Mouse (Mus musculus) bone marrow macrophage, adult 2 months (primary cell): Measurements from ENCODE around the gene Pxmp4. TPM values are rescaled to one million over a fixed set of nuclear protein-coding genes. Genes with fewer than 3 reads are reported as not detected.

Experiments
- H3K27ac ChIP-seq: 2 replicates; pipeline ENCODE4 v1.5.1; 2012; ENCODE audit warnings: low read depth, low read length; ENCODE audit not compliant: insufficient read depth
- H3K4me1 ChIP-seq: 2 replicates; pipeline ENCODE4 v1.6.1; 2012; ENCODE audit warnings: low read length; ENCODE audit not compliant: control insufficient read depth, insufficient read depth
- H3K4me3 ChIP-seq: 2 replicates; pipeline ENCODE4 v1.5.1; 2012; ENCODE audit warnings: mild to moderate bottlenecking, low read length, moderate library complexity; ENCODE audit not compliant: insufficient read depth
- CTCF ChIP-seq: IDR thresholded peaks from 2 replicates; pipeline ENCODE4 v1.5.1; 2012; ENCODE audit warnings: low read depth, mild to moderate bottlenecking, low read length, moderate library complexity
- POLR2A ChIP-seq: IDR thresholded peaks from 2 replicates; pipeline ENCODE4 v1.6.1; 2012; ENCODE audit warnings: mild to moderate bottlenecking, low read depth, low read length, borderline replicate concordance
- polyA plus RNA-seq: library from polyadenylated mRNA; stranded (reverse); fragments of >200 nt; gene quantifications from 2 replicates; pipeline ENCODE4 v1.2.4, GENCODE M21; 2012; ENCODE audit not compliant: missing spikeins, insufficient read depth, insufficient read length

The Pxmp4 gene
- polyA plus RNA-seq, 1 experiment: 22.6 TPM

GRCm38 (mm10) chr2:154549127-154549885 is 54.2 kb downstream of the Pxmp4 start:
- Histone ChIP-seq H3K27ac (peak overlapping the region; percentile 59), H3K4me3 (peak overlapping the region; percentile 66), H3K4me1 (peaks cover 10% of the 10 kb centered on the region)
- TF ChIP-seq POLR2A: no peak
- TF ChIP-seq CTCF: no peak

- Histone ChIP-seq H3K4me1 (peaks cover 10% of the 10 kb centered on the region), H3K27ac (peak overlapping the region; percentile 59), H3K4me3 (peak overlapping the region; percentile 66)
- TF ChIP-seq CTCF (no peak), POLR2A (no peak)
Measured at GRCm38 (mm10) chr2:154548688-154549087, 54.8 kb downstream of the Pxmp4 start.

- Histone ChIP-seq H3K27ac (no peak within 1 kb of the TSS), H3K4me3 (no peak within 1 kb of the TSS), H3K4me1 (peaks cover 10% of the 10 kb centered on the region)
- no peak for TF ChIP-seq POLR2A
- TF ChIP-seq CTCF: no peak
Measured at GRCm38 (mm10) chr2:154546711-154547110, 56.8 kb downstream of the Pxmp4 start, which contains the start of gene 1700003F12Rik. TSS of gene 1700003F12Rik (plus strand) at chr2:154547085.

GRCm38 (mm10) chr2:154543567-154544347 is 59.8 kb downstream of the Pxmp4 start:
- TF ChIP-seq POLR2A: no peak
- no peak for TF ChIP-seq CTCF
- Histone ChIP-seq H3K27ac (no peak overlapping the region), H3K4me1 (peaks cover 5% of the 10 kb centered on the region), H3K4me3 (no peak overlapping the region)

GRCm38 (mm10) chr2:154541630-154542029 is 61.9 kb downstream of the Pxmp4 start:
- no peak overlapping the region for H3K27ac ChIP-seq
- H3K4me3 ChIP-seq: no peak overlapping the region
- H3K4me1 ChIP-seq: peaks cover 6% of the 10 kb centered on the region
- TF ChIP-seq POLR2A (no peak), CTCF (no peak)

GRCm38 (mm10) chr2:154539720-154540119 is 63.8 kb downstream of the Pxmp4 start:
- Histone ChIP-seq H3K4me1 (peaks cover 9% of the 10 kb centered on the region), H3K27ac (no peak overlapping the region), H3K4me3 (no peak overlapping the region)
- TF ChIP-seq POLR2A (no peak), CTCF (peak; percentile 18; the same call in 1 of the 2 replicates)

GRCm38 (mm10) chr2:154538710-154539109 is 64.8 kb downstream of the Pxmp4 start:
- Histone ChIP-seq H3K4me1 (peaks cover 9% of the 10 kb centered on the region), H3K4me3 (no peak overlapping the region), H3K27ac (no peak overlapping the region)
- TF ChIP-seq POLR2A (no peak), CTCF (no peak)

GRCm38 (mm10) chr2:154538310-154538709 is 65.2 kb downstream of the Pxmp4 start:
- Histone ChIP-seq H3K27ac (no peak overlapping the region), H3K4me1 (peaks cover 9% of the 10 kb centered on the region), H3K4me3 (no peak overlapping the region)
- no peak for TF ChIP-seq CTCF
- TF ChIP-seq POLR2A: no peak

Other genes with a start within 250 kb of the Pxmp4 start
- gene Cdk5rap1, start 230.7 kb downstream of the Pxmp4 start, polyA plus RNA-seq: 9.0 and 11.2 TPM in 2 replicates
- 20.4 and 22.5 TPM in 2 replicates for gene Snta1, start 195.6 kb downstream of the Pxmp4 start, polyA plus RNA-seq
- gene Cbfa2t2, start 167.2 kb downstream of the Pxmp4 start, polyA plus RNA-seq: 16.5 TPM in 2 replicates
- gene 1700003F12Rik, start 56.6 kb downstream of the Pxmp4 start, polyA plus RNA-seq: 1.1 TPM in 1 of 2 replicates, not detected in the other
- not detected in 2 replicates for gene Actl10, start 51.9 kb downstream of the Pxmp4 start, polyA plus RNA-seq
- gene Necab3, start 44.8 kb downstream of the Pxmp4 start, polyA plus RNA-seq: 0.95 TPM in 1 of 2 replicates, not detected in the other
- gene E2f1, start 33.8 kb downstream of the Pxmp4 start, polyA plus RNA-seq: 25.5 and 29.2 TPM in 2 replicates
- 1.4 and 2.4 TPM in 2 replicates for gene Zfp341, start 9.6 kb upstream of the Pxmp4 start, polyA plus RNA-seq
- not detected in 2 replicates for gene 4930519P11Rik, start 9.7 kb upstream of the Pxmp4 start, polyA plus RNA-seq
- 217 and 221 TPM in 2 replicates for gene Chmp4b, start 48.0 kb upstream of the Pxmp4 start, polyA plus RNA-seq
- not detected in 2 replicates for gene Gm14214, start 166.3 kb upstream of the Pxmp4 start, polyA plus RNA-seq
- 108 and 129 TPM in 2 replicates for gene Raly, start 187.4 kb upstream of the Pxmp4 start, polyA plus RNA-seq
- gene a, start 187.7 kb upstream of the Pxmp4 start, polyA plus RNA-seq: not detected in 2 replicates